Mouse (Mus musculus) brown adipose tissue, adult 24 weeks (tissue): ENCODE results near the gene Bysl. TPM values are rescaled to one million over a fixed set of nuclear protein-coding genes. Genes with fewer than 3 reads are reported as not detected.

ENCODE experiments used
- H3K27ac ChIP-seq: fragments of 200-500 bp; replicated peaks from 2 replicates; pipeline ENCODE4 v1.5.1; 2012; ENCODE audit warnings: low read depth, mild to moderate bottlenecking, low read length
- H3K4me1 ChIP-seq: fragments of 200-500 bp; 2 replicates; pipeline ENCODE4 v1.6.1; 2012; ENCODE audit warnings: low read length, mixed read lengths; ENCODE audit not compliant: control insufficient read depth, insufficient read depth, insufficient read length
- H3K4me3 ChIP-seq: fragments of 200-500 bp; 2 replicates; pipeline ENCODE4 v1.5.1; 2012; ENCODE audit warnings: low read depth, mild to moderate bottlenecking, low read length, moderate library complexity; ENCODE audit not compliant: insufficient read depth
- polyA plus RNA-seq: library from polyadenylated mRNA; stranded (reverse); fragments of >200 nt; gene quantifications from 2 replicates; pipeline ENCODE4 v1.2.4, GENCODE M21; 2012; ENCODE audit not compliant: missing spikeins, insufficient read depth, insufficient read length

Bysl gene
- polyA plus RNA-seq, 1 experiment: 8.6 TPM

- Histone ChIP-seq H3K27ac (no peak overlapping the region), H3K4me1 (peaks cover 5% of the 10 kb centered on the region; the same call in 1 of the 2 replicates), H3K4me3 (no peak overlapping the region)
Observed at GRCm38 (mm10) chr17:47591073-47591472, 20.2 kb downstream of the Bysl start.

- Histone ChIP-seq H3K27ac (no peak overlapping the region), H3K4me1 (no peaks in the 10 kb centered on the region), H3K4me3 (no peak overlapping the region)
Observed at GRCm38 (mm10) chr17:47588517-47588916, 22.8 kb downstream of the Bysl start.

- H3K27ac ChIP-seq: no peak overlapping the region
- H3K4me3 ChIP-seq: no peak overlapping the region
- H3K4me1 ChIP-seq: no peaks in the 10 kb centered on the region
Observed at GRCm38 (mm10) chr17:47580962-47581361, 30.3 kb downstream of the Bysl start.

GRCm38 (mm10) chr17:47578655-47579054, 32.6 kb downstream of the Bysl start:
- Histone ChIP-seq H3K27ac (no peak overlapping the region), H3K4me3 (no peak overlapping the region), H3K4me1 (no peaks in the 10 kb centered on the region)

GRCm38 (mm10) chr17:47574830-47575229, 36.5 kb downstream of the Bysl start:
- Histone ChIP-seq H3K27ac (no peak overlapping the region), H3K4me1 (no peaks in the 10 kb centered on the region), H3K4me3 (no peak overlapping the region)

- H3K4me3 ChIP-seq: no peak overlapping the region
- no peaks in the 10 kb centered on the region for H3K4me1 ChIP-seq
- H3K27ac ChIP-seq: no peak overlapping the region
Observed at GRCm38 (mm10) chr17:47574028-47574427, 37.3 kb downstream of the Bysl start.

GRCm38 (mm10) chr17:47572436-47572835, 38.9 kb downstream of the Bysl start:
- H3K4me3 ChIP-seq: no peak overlapping the region
- H3K27ac ChIP-seq: no peak overlapping the region
- H3K4me1 ChIP-seq: peaks cover 2% of the 10 kb centered on the region; the same call in 1 of the 2 replicates

- no peak overlapping the region for H3K4me3 ChIP-seq
- H3K27ac ChIP-seq: no peak overlapping the region
- H3K4me1 ChIP-seq: peaks cover 5% of the 10 kb centered on the region; the same call in 1 of the 2 replicates
Observed at GRCm38 (mm10) chr17:47571621-47572020, 39.7 kb downstream of the Bysl start.

GRCm38 (mm10) chr17:47568951-47569527, 42.3 kb downstream of the Bysl start:
- Histone ChIP-seq H3K4me1 (peaks cover 9% of the 10 kb centered on the region; the same call in 1 of the 2 replicates), H3K27ac (no peak overlapping the region), H3K4me3 (no peak overlapping the region)

- H3K4me3 ChIP-seq: no peak overlapping the region
- H3K27ac ChIP-seq: no peak overlapping the region
- H3K4me1 ChIP-seq: peaks cover 9% of the 10 kb centered on the region; the same call in 1 of the 2 replicates
Observed at GRCm38 (mm10) chr17:47568389-47568788, 42.9 kb downstream of the Bysl start.

GRCm38 (mm10) chr17:47567271-47567670, 44.0 kb downstream of the Bysl start:
- H3K4me1 ChIP-seq: peaks cover 9% of the 10 kb centered on the region; the same call in 1 of the 2 replicates
- no peak overlapping the region for H3K4me3 ChIP-seq
- peak overlapping the region; percentile 72 for H3K27ac ChIP-seq

GRCm38 (mm10) chr17:47566133-47566532, 45.2 kb downstream of the Bysl start:
- H3K4me1 ChIP-seq: peaks cover 9% of the 10 kb centered on the region; the same call in 1 of the 2 replicates
- H3K27ac ChIP-seq: no peak overlapping the region
- no peak overlapping the region for H3K4me3 ChIP-seq

- Histone ChIP-seq H3K4me1 (peaks cover 9% of the 10 kb centered on the region; the same call in 1 of the 2 replicates), H3K27ac (no peak overlapping the region), H3K4me3 (no peak overlapping the region)
Observed at GRCm38 (mm10) chr17:47564612-47565011, 46.7 kb downstream of the Bysl start.

- H3K27ac ChIP-seq: no peak overlapping the region
- peaks cover 9% of the 10 kb centered on the region; the same call in 1 of the 2 replicates for H3K4me1 ChIP-seq
- H3K4me3 ChIP-seq: no peak overlapping the region
Observed at GRCm38 (mm10) chr17:47562875-47563274, 48.4 kb downstream of the Bysl start.

- no peak overlapping the region for H3K27ac ChIP-seq
- H3K4me3 ChIP-seq: no peak overlapping the region
- H3K4me1 ChIP-seq: no peaks in the 10 kb centered on the region
Observed at GRCm38 (mm10) chr17:47559726-47560125, 51.6 kb downstream of the Bysl start.

- no peaks in the 10 kb centered on the region for H3K4me1 ChIP-seq
- no peak overlapping the region for H3K4me3 ChIP-seq
- H3K27ac ChIP-seq: no peak overlapping the region
Observed at GRCm38 (mm10) chr17:47557179-47557578, 54.1 kb downstream of the Bysl start.
